Mouse (Mus musculus) thymus, postnatal 10 days (tissue): ENCODE measurements around the gene Naa50.

Experiments used
- DNase-seq, 2 experiments: peaks; one replicate each; pipeline ENCODE4 v3.0.0; 2021; ENCODE audit warnings: low spot score in 2 of 2

Naa50 gene

GRCm38 (mm10) chr16:44200146-44200545 lies 60.5 kb downstream of the Naa50 start:
- no peak for DNase-seq

GRCm38 (mm10) chr16:44204331-44204730 lies 64.7 kb downstream of the Naa50 start:
- no peak for DNase-seq

- DNase-seq, result no peak
Measured at GRCm38 (mm10) chr16:44205973-44206372, 66.3 kb downstream of the Naa50 start.

- DNase-seq, result no peak
Measured at GRCm38 (mm10) chr16:44210156-44211053, 70.8 kb downstream of the Naa50 start.

GRCm38 (mm10) chr16:44211054-44211414 lies 71.4 kb downstream of the Naa50 start:
- no peak for DNase-seq

GRCm38 (mm10) chr16:44212703-44213102 lies 73.1 kb downstream of the Naa50 start:
- DNase-seq, result no peak
